Mouse (Mus musculus): Measurements from ENCODE around the gene Taf8. TPM values are rescaled to one million over a fixed set of nuclear protein-coding genes. Genes with fewer than 3 reads are reported as not detected.

Gene Taf8
- total and polyA plus RNA-seq, 2 experiments from 2014 or later = 11.5 to 26.4 TPM

DNA sequence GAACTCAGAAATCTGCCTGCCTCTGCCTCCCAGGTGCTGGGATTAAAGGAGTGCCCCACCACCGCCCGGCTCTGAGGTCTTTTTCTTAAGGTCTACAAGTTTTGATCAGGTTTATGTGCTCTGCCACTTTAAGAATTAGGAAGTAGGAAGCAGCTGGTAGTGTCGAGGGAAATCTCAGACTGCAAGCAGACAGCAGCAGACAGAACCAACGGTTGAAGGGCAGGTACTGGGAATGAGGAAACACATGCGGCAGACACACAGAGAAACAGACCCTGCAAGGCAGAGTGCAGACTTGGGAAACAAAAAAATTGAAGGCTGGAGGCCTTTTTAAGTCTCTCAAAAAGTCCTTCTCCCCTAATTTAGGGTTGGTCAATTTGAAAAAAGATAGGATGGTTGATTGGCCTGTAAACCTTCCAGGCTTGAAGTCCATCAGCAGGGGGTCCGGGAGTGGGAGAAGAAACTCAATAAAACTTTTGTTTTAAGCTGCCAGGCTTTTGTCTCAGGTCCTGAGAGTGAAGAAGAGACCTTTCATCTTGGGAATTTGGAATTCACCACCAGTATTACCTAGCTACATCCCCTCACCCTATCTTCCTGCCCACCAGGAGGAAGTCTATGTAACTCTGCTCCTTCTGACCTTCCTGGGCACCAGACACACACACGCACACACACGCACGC lies 7.1 kb upstream of the Taf8 start:
- Histone ChIP-seq H3K36me3 (replicated peaks; ENCODE audit: control insufficient read depth, insufficient read depth, low read length) (no peaks in the 10 kb centered on the region), H3K9me3 (replicated peaks; ENCODE audit: control insufficient read depth, low read length) (no peaks in the 10 kb centered on the region), H3K27me3 (ENCODE audit: control insufficient read depth, insufficient read depth, low read length) (no peaks in the 10 kb centered on the region), H3K27ac (ENCODE audit: low read depth) (peak overlapping the region; percentile 96), H3K4me1 (ENCODE audit: control insufficient read depth, insufficient read depth) (peaks cover 42% of the 10 kb centered on the region), H3K4me2 (ENCODE audit: low read depth, low read length) (no peak overlapping the region; the same call in 1 of the 2 replicates), H3K4me3 (ENCODE audit: low read depth, low read length) (no peak overlapping the region), H3K9ac (replicated peaks; ENCODE audit: low read depth, low read length) (no peak overlapping the region)
- DNase-seq (ENCODE audit: low spot score) (peak; percentile 36), ATAC-seq (ENCODE audit: insufficient read depth, low read depth) (no peak)
- 60% methylated on average over 9 of the region's 9 CpGs for WGBS
- TF ChIP-seq EP300 (IDR thresholded peaks at IDR 0.05; ENCODE audit: low read depth) = no peak
- no peak for TF ChIP-seq CTCF (IDR thresholded peaks at IDR 0.05; ENCODE audit: low read depth)

- Histone ChIP-seq H3K9me3 (replicated peaks; ENCODE audit: control insufficient read depth, low read length) (no peaks in the 10 kb centered on the region), H3K9ac (replicated peaks; ENCODE audit: low read depth, low read length) (peak overlapping the region; percentile 40), H3K4me3 (ENCODE audit: low read depth, low read length) (peak overlapping the region; percentile 35), H3K4me2 (ENCODE audit: low read depth, low read length) (peak overlapping the region; percentile 61), H3K4me1 (ENCODE audit: control insufficient read depth, insufficient read depth) (peaks cover 33% of the 10 kb centered on the region), H3K27me3 (ENCODE audit: control insufficient read depth, insufficient read depth, low read length) (no peaks in the 10 kb centered on the region), H3K36me3 (replicated peaks; ENCODE audit: control insufficient read depth, insufficient read depth, low read length) (no peaks in the 10 kb centered on the region), H3K27ac (ENCODE audit: low read depth) (peak overlapping the region; percentile 96)
- peak; percentile 99 for TF ChIP-seq EP300 (IDR thresholded peaks at IDR 0.05; ENCODE audit: low read depth)
- no peak for TF ChIP-seq CTCF (IDR thresholded peaks at IDR 0.05; ENCODE audit: low read depth)
- WGBS = 3% methylated on average over 12 of the region's 12 CpGs
- ATAC-seq (ENCODE audit: insufficient read depth, low read depth) = peak; percentile 73
- DNase-seq (ENCODE audit: low spot score) = peak; percentile 98
These were observed 6.0 kb upstream of the Taf8 start for GRCm38 (mm10) chr17:47508012-47508608.

- H3K9me3 ChIP-seq (replicated peaks; ENCODE audit: control insufficient read depth, low read length) = no peaks in the 10 kb centered on the region
- no peak overlapping the region for H3K9ac ChIP-seq (replicated peaks; ENCODE audit: low read depth, low read length)
- TF ChIP-seq CTCF (IDR thresholded peaks at IDR 0.05; ENCODE audit: low read depth) (no peak), EP300 (IDR thresholded peaks at IDR 0.05; ENCODE audit: low read depth) (no peak)
- no peaks in the 10 kb centered on the region for H3K27me3 ChIP-seq (ENCODE audit: control insufficient read depth, insufficient read depth, low read length)
- WGBS = 84% methylated on average over 2 of the region's 2 CpGs
- DNase-seq (ENCODE audit: low spot score) = no peak
- H3K4me1 ChIP-seq (ENCODE audit: control insufficient read depth, insufficient read depth) = peaks cover 28% of the 10 kb centered on the region
- H3K4me3 ChIP-seq (ENCODE audit: low read depth, low read length) = peak overlapping the region; percentile 35; the same call in 1 of the 2 replicates
- H3K27ac ChIP-seq (ENCODE audit: low read depth) = peak overlapping the region; percentile 96
- no peak for ATAC-seq (ENCODE audit: insufficient read depth, low read depth)
- peak overlapping the region; percentile 61; the same call in 1 of the 2 replicates for H3K4me2 ChIP-seq (ENCODE audit: low read depth, low read length)
- no peaks in the 10 kb centered on the region for H3K36me3 ChIP-seq (replicated peaks; ENCODE audit: control insufficient read depth, insufficient read depth, low read length)
These were observed 5.4 kb upstream of the Taf8 start for GRCm38 (mm10) chr17:47507523-47507922.

GRCm38 (mm10) chr17:47506697-47507096 lies 4.6 kb upstream of the Taf8 start:
- no peak overlapping the region; the same call in 1 of the 2 replicates for H3K4me3 ChIP-seq (ENCODE audit: low read depth, low read length)

GRCm38 (mm10) chr17:47506042-47506441 lies 4.0 kb upstream of the Taf8 start:
- ATAC-seq (ENCODE audit: insufficient read depth, low read depth) (no peak), DNase-seq (ENCODE audit: low spot score) (no peak)
- Histone ChIP-seq H3K9me3 (replicated peaks; ENCODE audit: control insufficient read depth, low read length) (no peaks in the 10 kb centered on the region), H3K36me3 (replicated peaks; ENCODE audit: control insufficient read depth, insufficient read depth, low read length) (no peaks in the 10 kb centered on the region), H3K9ac (replicated peaks; ENCODE audit: low read depth, low read length) (no peak overlapping the region), H3K27ac (ENCODE audit: low read depth) (peak overlapping the region; percentile 68), H3K4me1 (ENCODE audit: control insufficient read depth, insufficient read depth) (peaks cover 29% of the 10 kb centered on the region), H3K27me3 (ENCODE audit: control insufficient read depth, insufficient read depth, low read length) (no peaks in the 10 kb centered on the region), H3K4me3 (ENCODE audit: low read depth, low read length) (peak overlapping the region; percentile 49; the same call in 1 of the 2 replicates), H3K4me2 (ENCODE audit: low read depth, low read length) (peak overlapping the region; percentile 84)
- TF ChIP-seq EP300 (IDR thresholded peaks at IDR 0.05; ENCODE audit: low read depth) (no peak), CTCF (IDR thresholded peaks at IDR 0.05; ENCODE audit: low read depth) (no peak)
- WGBS = 84% methylated on average over 1 of the region's 1 CpGs

More at GRCm38 (mm10) chr17:47506697-47507096, 4.6 kb upstream of the Taf8 start:
- DNase-seq (ENCODE audit: low spot score) (no peak), ATAC-seq (ENCODE audit: insufficient read depth, low read depth) (no peak)
- 80% methylated on average over 4 of the region's 4 CpGs for WGBS
- no peaks in the 10 kb centered on the region for H3K36me3 ChIP-seq (replicated peaks; ENCODE audit: control insufficient read depth, insufficient read depth, low read length)
- peaks cover 25% of the 10 kb centered on the region for H3K4me1 ChIP-seq (ENCODE audit: control insufficient read depth, insufficient read depth)
- no peaks in the 10 kb centered on the region for H3K9me3 ChIP-seq (replicated peaks; ENCODE audit: control insufficient read depth, low read length)
- no peaks in the 10 kb centered on the region for H3K27me3 ChIP-seq (ENCODE audit: control insufficient read depth, insufficient read depth, low read length)
- no peak overlapping the region for H3K27ac ChIP-seq (ENCODE audit: low read depth)
- H3K4me2 ChIP-seq (ENCODE audit: low read depth, low read length) = no peak overlapping the region; the same call in 1 of the 2 replicates
- TF ChIP-seq EP300 (IDR thresholded peaks at IDR 0.05; ENCODE audit: low read depth) = no peak
- TF ChIP-seq CTCF (IDR thresholded peaks at IDR 0.05; ENCODE audit: low read depth) = no peak
- no peak overlapping the region for H3K9ac ChIP-seq (replicated peaks; ENCODE audit: low read depth, low read length)

Measured in heart, postnatal 0 days (tissue).